Mouse (Mus musculus) small intestine, adult 2 months (tissue): ENCODE measurements around the gene Fggy.

Experiments used
- CTCF ChIP-seq: fragments of 200-500 bp; IDR thresholded peaks from 2 replicates; pipeline ENCODE4 v1.5.1; 2012; ENCODE audit warnings: low read depth, mild to moderate bottlenecking, control low read depth, inconsistent platforms, low read length, moderate library complexity, mixed read lengths; ENCODE audit not compliant: insufficient replicate concordance, insufficient read length; ENCODE audit errors: extremely low read depth
- POLR2A ChIP-seq: fragments of 200-500 bp; IDR thresholded peaks from 2 replicates; pipeline ENCODE4 v1.6.1; 2012; ENCODE audit warnings: low read depth, mild to moderate bottlenecking, control low read depth, inconsistent platforms, low read length, moderate library complexity

- no peak for TF ChIP-seq POLR2A
- TF ChIP-seq CTCF, result no peak
These were observed 288.8 kb downstream of the Fggy start for GRCm38 (mm10) chr4:95845981-95846617.
